Mouse (Mus musculus) lung, adult 2 months (tissue): ENCODE data around the gene Ptar1. TPM values are rescaled to one million over a fixed set of nuclear protein-coding genes. Genes with fewer than 3 reads are reported as not detected.

ENCODE experiments used
- DNase-seq: peaks from one replicate; pipeline ENCODE4 v3.0.0; 2022
- H3K4me1 ChIP-seq: fragments of 200-500 bp; 2 replicates; pipeline ENCODE4 v1.6.1; 2011; ENCODE audit warnings: low read length; ENCODE audit not compliant: control insufficient read depth, insufficient read depth
- H3K4me3 ChIP-seq: fragments of 200-500 bp; replicated peaks from 2 replicates; pipeline ENCODE3; 2011; ENCODE audit warnings: low read depth, mild to moderate bottlenecking, control low read depth, low read length; ENCODE audit errors: extremely low read depth
- CTCF ChIP-seq: fragments of 200-500 bp; IDR thresholded peaks from 2 replicates; pipeline ENCODE4 v1.5.1; 2011; ENCODE audit warnings: mild to moderate bottlenecking, low read length, control low read depth; ENCODE audit not compliant: insufficient read depth
- POLR2A ChIP-seq: fragments of 200-500 bp; IDR thresholded peaks from 2 replicates; pipeline ENCODE4 v1.6.1; 2011; ENCODE audit warnings: low read depth, mild to moderate bottlenecking, control low read depth, low read length, borderline replicate concordance; ENCODE audit errors: extremely low read depth
- WGBS: fragments of 180-500 bp; shearing (Covaris S2); methylation state at CpG from one replicate; pipeline ENCODE4 v1.1.7; 2018; 5-methylcytosine and 5-hydroxymethylcytosine counted together
- polyA plus RNA-seq: library from polyadenylated mRNA; depleted of rRNA; stranded (reverse); fragments of >200 nt; gene quantifications from 2 replicates; pipeline ENCODE4 v1.2.3, GENCODE M21; 2012; rRNA removed

Ptar1 gene
- polyA plus RNA-seq = 2.9 and 6.7 TPM in 2 replicates

DNA sequence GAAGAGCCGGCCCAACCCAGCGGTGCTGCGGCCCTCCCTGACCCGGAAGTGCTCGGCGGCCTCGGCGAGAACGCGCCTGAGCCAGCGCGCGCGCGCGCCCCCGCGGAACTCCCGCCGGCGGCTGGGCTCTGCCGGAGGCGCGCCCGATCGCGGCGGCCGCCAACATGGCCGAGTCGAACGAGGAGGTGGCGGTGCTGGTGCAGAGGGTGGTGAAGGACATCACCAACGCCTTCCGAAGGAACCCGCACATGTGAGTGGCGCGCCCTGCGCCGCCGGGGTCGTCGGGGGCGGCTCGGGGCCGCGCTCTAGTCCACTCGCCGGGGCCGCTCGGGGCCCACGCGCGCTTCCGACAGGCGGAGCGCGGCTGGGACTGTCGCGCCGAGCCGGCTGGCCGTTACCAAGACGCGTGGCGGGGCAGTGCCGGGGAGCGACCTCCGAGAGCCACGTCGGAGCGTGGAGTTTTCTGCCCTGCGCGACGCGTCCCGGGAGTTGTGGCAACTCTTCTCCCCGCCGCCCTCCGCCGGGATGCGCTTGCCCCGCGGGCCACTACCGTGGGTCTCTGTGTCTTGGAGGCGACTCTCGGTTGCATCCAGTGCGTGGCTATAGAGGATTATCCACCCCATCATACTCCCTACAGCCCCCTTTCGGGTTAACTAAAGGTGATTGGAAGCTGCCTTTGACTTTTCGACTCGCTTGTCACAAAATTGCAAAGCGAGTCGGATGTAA is at the start of gene Ptar1:
Gene Ptar1 (plus strand): TSS at position 134 of the 726 bp plus-strand sequence.
- H3K4me1 ChIP-seq = no peaks in the 10 kb centered on the region
- peak; percentile 87; the same call in 1 of the 2 replicates for TF ChIP-seq POLR2A
- TF ChIP-seq CTCF = no peak
- under 1% methylated on average over 91 of the region's 93 CpGs for WGBS
- DNase-seq = peak; percentile 95
- H3K4me3 ChIP-seq = peak within 1 kb of the TSS; percentile 67

DNA sequence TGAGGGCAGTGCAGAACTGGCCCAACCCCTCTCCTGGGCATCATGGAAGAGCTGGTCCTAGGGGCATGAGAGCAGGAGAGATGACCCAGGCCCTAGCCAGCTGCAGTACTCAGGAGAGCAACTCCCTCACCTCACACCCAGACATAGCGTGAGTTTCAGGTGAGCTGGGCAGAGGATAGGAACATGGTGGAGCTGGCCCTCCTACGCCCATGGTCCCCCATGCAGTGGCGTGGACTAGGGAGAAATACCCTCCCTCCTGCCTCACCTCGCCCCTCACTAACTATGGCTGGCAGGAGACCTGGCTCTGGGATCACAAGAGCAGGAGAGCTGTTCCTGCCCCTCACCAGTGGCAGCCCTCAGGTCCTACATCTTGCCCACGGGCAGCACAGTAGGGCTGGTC is 43.4 kb upstream of the Ptar1 start:
- no peak overlapping the region for H3K4me3 ChIP-seq
- 89% methylated on average over 5 of the region's 5 CpGs for WGBS
- no peaks in the 10 kb centered on the region for H3K4me1 ChIP-seq
- TF ChIP-seq POLR2A (no peak), CTCF (no peak)
- DNase-seq = no peak

DNA sequence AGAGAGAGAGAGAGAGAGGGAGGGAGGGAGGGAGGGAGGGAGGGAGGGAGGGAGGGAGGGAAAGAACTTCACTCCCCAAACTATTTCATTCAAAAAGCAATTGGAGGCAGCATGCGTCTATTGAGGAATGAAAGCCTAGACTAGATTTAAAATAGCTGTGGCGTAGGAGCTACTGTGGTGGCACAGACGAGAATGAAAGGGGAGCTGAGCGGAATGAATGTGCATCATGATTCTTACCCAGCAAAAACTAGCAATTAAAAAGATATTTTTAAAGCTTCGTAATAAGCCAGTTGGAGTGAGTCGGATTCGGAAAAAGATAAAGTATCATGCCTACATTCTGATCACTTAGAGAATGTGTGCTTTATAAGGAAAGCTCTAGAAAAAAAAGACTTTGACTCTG is 41.9 kb upstream of the Ptar1 start:
- 78% methylated on average over 7 of the region's 7 CpGs for WGBS
- no peak for TF ChIP-seq CTCF
- TF ChIP-seq POLR2A = no peak
- no peak for DNase-seq
- Histone ChIP-seq H3K4me1 (no peaks in the 10 kb centered on the region), H3K4me3 (no peak overlapping the region)

DNA sequence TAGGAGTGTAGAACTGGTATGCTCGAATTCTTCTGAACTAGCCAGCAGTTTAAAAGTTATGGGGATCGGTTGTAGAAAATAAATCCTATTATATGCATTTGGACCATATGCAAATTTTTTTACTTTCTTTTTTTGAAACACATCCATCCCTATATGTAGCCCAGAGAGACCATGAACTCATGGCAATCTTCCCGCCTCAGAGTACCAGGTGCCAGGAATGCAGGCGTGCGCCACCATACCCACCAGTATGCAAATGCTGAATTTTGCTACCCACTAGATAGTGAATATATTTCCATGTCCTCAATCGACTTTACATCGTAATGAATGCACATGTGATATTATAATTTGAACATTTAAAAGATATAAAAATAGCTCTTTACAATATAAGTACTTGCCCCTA is 39.9 kb upstream of the Ptar1 start:
- 94% methylated on average over 7 of the region's 7 CpGs for WGBS
- Histone ChIP-seq H3K4me3 (no peak overlapping the region), H3K4me1 (no peaks in the 10 kb centered on the region)
- DNase-seq = no peak
- TF ChIP-seq CTCF (no peak), POLR2A (no peak)

DNA sequence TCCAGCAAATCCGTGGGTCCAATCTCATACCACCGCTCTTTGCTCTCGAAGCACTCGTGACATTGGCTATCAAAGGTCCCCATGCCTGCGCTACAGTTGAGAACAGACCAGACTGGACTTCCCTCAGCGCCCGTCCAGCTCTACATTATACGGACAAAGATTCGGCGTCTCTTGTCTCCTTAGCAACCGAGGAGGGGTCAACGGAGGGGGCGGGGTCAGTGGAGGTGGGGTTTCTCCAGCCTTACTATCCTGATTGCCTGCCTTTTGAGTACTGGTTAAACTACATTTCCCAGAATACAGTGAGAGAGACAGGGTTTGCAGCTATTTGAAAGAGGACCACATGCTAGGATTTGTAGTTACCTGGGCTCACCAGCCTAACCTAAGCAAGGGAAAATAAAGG is 34.6 kb upstream of the Ptar1 start, which contains the start of gene 1700028P14Rik:
Gene 1700028P14Rik (minus strand): TSS at position 169 of the 400 bp plus-strand sequence.
- DNase-seq = peak; percentile 32
- TF ChIP-seq POLR2A (no peak), CTCF (no peak)
- 12% methylated on average over 13 of the region's 13 CpGs for WGBS
- Histone ChIP-seq H3K4me3 (peak within 1 kb of the TSS; percentile 26), H3K4me1 (no peaks in the 10 kb centered on the region)

DNA sequence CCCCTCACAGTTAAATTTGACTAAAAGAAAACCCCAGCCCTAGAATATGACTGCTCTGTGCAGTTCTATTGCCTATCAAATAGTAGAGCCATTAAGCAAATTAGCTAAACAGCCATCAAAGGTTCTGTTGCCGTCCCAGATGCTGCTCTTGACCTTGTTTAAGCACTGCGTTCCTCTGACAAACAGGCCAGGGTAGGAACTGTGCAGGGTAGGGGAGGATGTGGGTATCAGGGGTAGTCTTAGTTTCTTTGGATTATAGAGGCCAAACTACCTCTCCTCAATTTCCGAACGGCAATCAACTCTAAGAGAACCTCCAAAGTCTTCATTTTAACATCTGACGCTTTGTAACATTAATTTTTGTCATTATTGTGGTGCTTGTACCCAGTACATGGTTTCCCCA is 34.1 kb upstream of the Ptar1 start:
- TF ChIP-seq CTCF (no peak), POLR2A (no peak)
- H3K4me1 ChIP-seq = no peaks in the 10 kb centered on the region
- H3K4me3 ChIP-seq = no peak overlapping the region
- WGBS = 88% methylated on average over 5 of the region's 5 CpGs
- no peak for DNase-seq

DNA sequence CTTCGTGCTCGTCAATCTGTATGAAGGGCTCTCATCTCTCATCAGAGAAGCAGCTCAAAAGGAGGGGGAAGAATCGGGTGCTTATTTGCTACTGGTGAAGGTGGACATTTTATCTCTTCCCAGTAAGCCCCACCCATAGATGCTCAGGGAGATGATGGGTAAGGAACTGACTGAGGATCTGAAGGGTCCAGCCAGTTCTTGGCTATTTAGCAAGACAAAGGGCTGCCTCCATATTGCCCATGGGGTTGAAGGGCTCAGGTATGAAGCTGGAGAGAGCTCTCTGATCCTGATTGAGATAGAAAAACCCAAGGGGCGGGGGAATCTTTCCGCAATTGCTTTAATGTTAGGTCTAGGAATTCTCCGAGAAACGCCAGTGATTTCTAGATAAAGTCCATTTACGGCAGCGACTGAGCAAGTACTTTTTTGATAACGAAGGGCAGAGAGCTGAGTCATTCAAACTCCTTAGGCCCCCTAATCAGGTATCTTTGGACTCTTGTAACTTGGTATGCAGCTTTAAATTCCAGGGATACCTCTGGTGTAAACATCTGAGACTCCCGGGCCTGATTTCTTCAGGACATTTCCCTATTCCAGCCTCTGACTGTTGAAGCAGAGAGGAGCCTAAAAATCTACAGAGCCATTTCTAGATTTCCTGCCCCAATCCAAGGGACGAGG is 29.8 kb upstream of the Ptar1 start:
- Histone ChIP-seq H3K4me1 (no peaks in the 10 kb centered on the region), H3K4me3 (no peak overlapping the region)
- no peak for DNase-seq
- TF ChIP-seq CTCF (no peak), POLR2A (no peak)
- whole genome bisulfite sequencing = 51% methylated on average over 12 of the region's 12 CpGs

DNA sequence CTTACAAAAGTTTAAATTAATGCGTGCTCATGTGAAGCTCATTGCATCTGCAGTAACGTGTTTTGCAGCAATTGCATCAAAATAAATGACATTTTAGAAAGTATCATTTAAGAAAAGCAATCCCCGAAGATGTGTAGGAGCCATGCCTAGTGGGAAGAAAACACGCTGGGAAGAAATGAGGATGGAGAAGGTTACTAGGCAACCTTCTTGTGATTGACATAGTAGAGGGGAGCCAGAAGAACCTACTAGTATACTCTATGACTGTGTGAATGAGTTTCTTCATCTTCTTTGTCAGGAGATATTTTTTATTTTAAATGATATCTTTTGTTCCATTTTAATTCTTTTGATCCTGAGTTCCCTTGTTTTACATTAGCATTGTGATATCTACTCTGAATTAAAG is 28.9 kb upstream of the Ptar1 start:
- no peak for TF ChIP-seq POLR2A
- no peak for TF ChIP-seq CTCF
- no peak for DNase-seq
- Histone ChIP-seq H3K4me3 (no peak overlapping the region), H3K4me1 (no peaks in the 10 kb centered on the region)
- 88% methylated on average over 4 of the region's 4 CpGs for WGBS

DNA sequence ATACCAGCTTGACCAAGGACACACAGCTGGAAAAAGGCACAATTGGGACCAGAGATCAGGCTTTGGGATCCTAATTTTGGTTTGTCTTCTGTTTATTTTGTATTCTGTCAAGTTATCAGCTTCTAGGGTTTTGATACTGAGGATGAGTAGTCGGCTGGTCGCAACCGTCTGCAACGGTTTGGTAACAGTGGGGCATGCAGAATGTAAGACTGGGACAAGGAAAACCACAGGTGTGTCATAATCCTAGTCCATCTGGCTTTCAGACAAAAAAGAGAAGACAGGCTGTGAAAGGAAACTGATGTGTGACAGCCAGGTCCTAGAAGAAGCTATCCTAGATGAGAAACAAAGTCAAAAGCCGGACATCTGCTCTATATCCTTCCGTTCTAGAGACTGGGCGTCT is 23.1 kb upstream of the Ptar1 start:
- Histone ChIP-seq H3K4me1 (no peaks in the 10 kb centered on the region; the same call in 1 of the 2 replicates), H3K4me3 (no peak overlapping the region)
- TF ChIP-seq CTCF = no peak
- no peak for TF ChIP-seq POLR2A
- 71% methylated on average over 7 of the region's 7 CpGs for WGBS
- DNase-seq = no peak
